ENCODE assay signal across 12 mouse cellular contexts in the genomic region with DNA sequence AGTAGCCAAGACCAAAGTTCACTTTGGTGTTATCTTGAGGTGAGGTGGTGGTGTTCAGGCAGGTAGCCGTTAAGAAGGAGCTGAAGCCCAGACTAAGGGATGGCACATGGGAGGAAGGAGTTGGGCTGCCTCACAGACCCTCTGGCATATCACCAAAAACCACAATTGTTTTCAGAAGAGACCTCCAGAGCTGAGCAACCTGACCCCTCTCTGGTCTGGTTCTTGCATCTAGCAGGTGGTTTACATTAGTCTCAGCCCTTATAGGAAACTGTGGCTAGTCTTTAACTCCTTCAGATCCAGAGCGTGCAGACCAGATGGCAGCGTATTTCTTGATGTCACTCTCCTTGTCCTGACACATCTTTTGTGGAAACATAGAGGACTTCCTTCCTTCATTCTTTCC. TPM values are rescaled to one million over a fixed set of nuclear protein-coding genes. Genes with fewer than 3 reads are reported as not detected.
DNase-seq lines count a peak whose midpoint lies in the region; ATAC-seq and TF ChIP-seq lines count a peak whose summit lies in the region.
"Had no signal": no experiment of that assay in that cellular context is flagged by ENCODE, and none has a peak within 500 bp of the region (broad histone marks: within the 10 kb centered on the region; RNA-seq: fewer than 3 reads in every experiment).

No protein-coding gene starts in this region.

- H3K36me3 ChIP-seq in hindbrain, embryonic 11.5 days (ENCODE audit: control insufficient read depth, insufficient read depth, low read length) = no peaks in the 10 kb centered on the region; the same call in 1 of the 2 replicates
- peaks cover 9% of the 10 kb centered on the region for H3K36me3 ChIP-seq in hindbrain, embryonic 13.5 days
- H3K36me3 ChIP-seq in myocyte (ENCODE audit: control insufficient read depth, insufficient read depth) = no peaks in the 10 kb centered on the region
- peaks cover 47% of the 10 kb centered on the region for H3K36me3 ChIP-seq in midbrain, embryonic 10.5 days

- peaks cover 6% of the 10 kb centered on the region for H3K4me1 ChIP-seq in hindbrain, embryonic 11.5 days (replicated peaks; ENCODE audit: control insufficient read depth, insufficient read depth, low read length)
- peaks cover 44% of the 10 kb centered on the region for H3K4me1 ChIP-seq in hindbrain, embryonic 13.5 days (replicated peaks)
- peaks cover 15% of the 10 kb centered on the region for H3K4me1 ChIP-seq in embryonic fibroblast, embryonic 13.5 days (ENCODE audit: control insufficient read depth, insufficient read depth, low read length)
- H3K4me1 ChIP-seq in midbrain, embryonic 10.5 days = peaks cover 37% of the 10 kb centered on the region

- TF ChIP-seq CTCF in embryonic fibroblast, embryonic 13.5 days (IDR thresholded peaks at IDR 0.05; ENCODE audit: borderline replicate concordance, insufficient read depth, low read length) = no peak

- peak; percentile 25 for DNase-seq in hindbrain, embryonic 11.5 days (ENCODE audit: low spot score)
- DNase-seq in embryo, embryonic 10 days (ENCODE audit: low spot score) = peak; percentile 73
- DNase-seq in ovary, postnatal 14 days (ENCODE audit: low spot score) = no peak
- DNase-seq in midbrain, embryonic 10.5 days (ENCODE audit: low spot score) = no peak
- DNase-seq in heart, adult 9 months (ENCODE audit: low spot score in 2 of 2) = no peak
- DNase-seq: kidney, adult 2 months; midbrain, embryonic 14.5 days had no signal

- no peak overlapping the region for H3ac ChIP-seq in myocyte (ENCODE audit: control insufficient read depth, insufficient read length)

- TF ChIP-seq POLR2A in embryonic fibroblast, embryonic 13.5 days (IDR thresholded peaks at IDR 0.05; ENCODE audit: low read depth, low read length) = no peak
- TF ChIP-seq POLR2A in myocyte (IDR thresholded peaks at IDR 0.05; ENCODE audit: insufficient read length, low read depth) = no peak

- H3K9me3 ChIP-seq in hindbrain, embryonic 11.5 days (ENCODE audit: control insufficient read depth, low read length) = no peaks in the 10 kb centered on the region
- H3K9me3 ChIP-seq in hindbrain, embryonic 13.5 days = no peaks in the 10 kb centered on the region
- no peaks in the 10 kb centered on the region for H3K9me3 ChIP-seq in midbrain, embryonic 10.5 days (replicated peaks)

- no peak overlapping the region for H3K4me3 ChIP-seq in hindbrain, embryonic 11.5 days (ENCODE audit: low read depth, low read length)
- H3K4me3 ChIP-seq in hindbrain, embryonic 13.5 days = no peak overlapping the region
- no peak overlapping the region for H3K4me3 ChIP-seq in embryonic fibroblast, embryonic 13.5 days (ENCODE audit: insufficient read depth, low read length)
- no peak overlapping the region for H3K4me3 ChIP-seq in myocyte
- H3K4me3 ChIP-seq in midbrain, embryonic 10.5 days = no peak overlapping the region

- WGBS in hindbrain, embryonic 11.5 days = 63% methylated on average over 3 of the region's 3 CpGs
- 82% methylated on average over 3 of the region's 3 CpGs for WGBS in hindbrain, embryonic 13.5 days
- 89% methylated on average over 3 of the region's 3 CpGs for WGBS in midbrain, embryonic 10.5 days

- H3K27ac ChIP-seq in hindbrain, embryonic 11.5 days (ENCODE audit: low read depth, low read length) = no peak overlapping the region
- H3K27ac ChIP-seq in hindbrain, embryonic 13.5 days = no peak overlapping the region
- H3K27ac ChIP-seq in embryonic fibroblast, embryonic 13.5 days (ENCODE audit: insufficient read depth, low read length) = peak overlapping the region; percentile 99
- no peak overlapping the region for H3K27ac ChIP-seq in midbrain, embryonic 10.5 days (replicated peaks)

- no peak overlapping the region for H3K9ac ChIP-seq in hindbrain, embryonic 11.5 days (ENCODE audit: low read depth, low read length)
- H3K9ac ChIP-seq in hindbrain, embryonic 13.5 days = no peak overlapping the region

- no peak for ATAC-seq in hindbrain, embryonic 11.5 days (ENCODE audit: low FRiP score)
- no peak for ATAC-seq in hindbrain, embryonic 13.5 days (ENCODE audit: low FRiP score)
- ATAC-seq: CD4-positive, CD25-positive, alpha-beta regulatory T cell, adult 4 months; Patski had no signal

- peaks cover 70% of the 10 kb centered on the region for H3K79me2 ChIP-seq in myocyte (ENCODE audit: control insufficient read depth, insufficient read depth)

- H3K27me3 ChIP-seq in hindbrain, embryonic 11.5 days (ENCODE audit: control insufficient read depth, insufficient read depth, low read length) = no peaks in the 10 kb centered on the region
- no peaks in the 10 kb centered on the region for H3K27me3 ChIP-seq in hindbrain, embryonic 13.5 days
- H3K27me3 ChIP-seq in myocyte (ENCODE audit: control insufficient read depth, insufficient read depth, insufficient read length) = no peaks in the 10 kb centered on the region
- H3K27me3 ChIP-seq in midbrain, embryonic 10.5 days (ENCODE audit: low read depth, poor library complexity, severe bottlenecking) = no peaks in the 10 kb centered on the region
- H3K27me3 ChIP-seq: Patski had no signal

- H3K4me2 ChIP-seq in hindbrain, embryonic 11.5 days (replicated peaks; ENCODE audit: low read depth, low read length) = no peak overlapping the region
- H3K4me2 ChIP-seq in hindbrain, embryonic 13.5 days = no peak overlapping the region
- peak overlapping the region; percentile 71 for H3K4me2 ChIP-seq in myocyte (ENCODE audit: low read depth)

TF ChIP-seq in myocyte, 11 proteins besides CTCF, POLR2A, EP300 and RAD21:
- no peak for TF ChIP-seq TCF12 (IDR thresholded peaks at IDR 0.05; ENCODE audit: insufficient read depth, poor library complexity, severe bottlenecking)
- TF ChIP-seq MYOD1 (IDR thresholded peaks at IDR 0.05; ENCODE audit: control insufficient read depth in 1 of 3, insufficient read length in 2 of 3, low read depth in 2 of 3) = peak in 1 of 3 experiments; percentile 5

RNA-seq across cellular contexts. Expression of a gene that starts 39.8 kb away (rescaled TPM):
- polyA plus RNA-seq in hindbrain, embryonic 11.5 days (2014; fragmentation: Nextera tagmentation; extraction: Ambion mirVana) = 86.9 and 88.9 TPM in 2 replicates
- 50.8 and 53.3 TPM in 2 replicates for polyA plus RNA-seq in hindbrain, embryonic 13.5 days (2015; fragmentation: Nextera tagmentation; extraction: Ambion mirVana)
- 110 and 128 TPM in 2 replicates for polyA plus RNA-seq in embryonic fibroblast, embryonic 13.5 days (2011; ENCODE audit: insufficient read length, low read depth, missing spikeins)
- 60.3 TPM for polyA plus RNA-seq in myocyte (2012; fragmentation: generic; extraction: Trizol)
- 76.9 and 91.8 TPM in 2 replicates for polyA plus RNA-seq in midbrain, embryonic 10.5 days (2016; fragmentation: Nextera tagmentation; extraction: Ambion mirVana)

RNA-seq across cellular contexts. Expression of a gene that starts 40.0 kb away (rescaled TPM):
- 11.4 and 12.2 TPM in 2 replicates for polyA plus RNA-seq in hindbrain, embryonic 11.5 days (2014; fragmentation: Nextera tagmentation; extraction: Ambion mirVana)
- 10.9 and 12.1 TPM in 2 replicates for polyA plus RNA-seq in hindbrain, embryonic 13.5 days (2015; fragmentation: Nextera tagmentation; extraction: Ambion mirVana)
- 5.8 and 6.0 TPM in 2 replicates for polyA plus RNA-seq in embryonic fibroblast, embryonic 13.5 days (2011; ENCODE audit: insufficient read length, low read depth, missing spikeins)
- polyA plus RNA-seq in myocyte (2012; fragmentation: generic; extraction: Trizol) = 8.8 TPM
- 10.6 and 12.7 TPM in 2 replicates for polyA plus RNA-seq in midbrain, embryonic 10.5 days (2016; fragmentation: Nextera tagmentation; extraction: Ambion mirVana)

RNA-seq across cellular contexts. Expression of a gene that starts 44.8 kb away (rescaled TPM):
- 3.1 and 4.4 TPM in 2 replicates for polyA plus RNA-seq in hindbrain, embryonic 11.5 days (2014; fragmentation: Nextera tagmentation; extraction: Ambion mirVana)
- 4.5 and 4.8 TPM in 2 replicates for polyA plus RNA-seq in hindbrain, embryonic 13.5 days (2015; fragmentation: Nextera tagmentation; extraction: Ambion mirVana)
- 4.1 and 6.3 TPM in 2 replicates for polyA plus RNA-seq in embryonic fibroblast, embryonic 13.5 days (2011; ENCODE audit: insufficient read length, low read depth, missing spikeins)
- 0.84 TPM for polyA plus RNA-seq in myocyte (2012; fragmentation: generic; extraction: Trizol)
- polyA plus RNA-seq in midbrain, embryonic 10.5 days (2016; fragmentation: Nextera tagmentation; extraction: Ambion mirVana) = 3.8 and 4.1 TPM in 2 replicates

Comparison
In these comparisons a context has a peak if more than half of its experiments do, and no peak if none do; other contexts are left out.
1. DNase-seq: peak in hindbrain, embryonic 11.5 days (single experiment) and embryo, embryonic 10 days (single experiment); none in ovary, postnatal 14 days (single experiment), midbrain, embryonic 10.5 days (single experiment) and heart, adult 9 months (0 of 2).